Mouse (Mus musculus) ES-Bruce4 (cell line): ENCODE data around the gene Nos1ap.

Experiments used
- CTCF ChIP-seq: IDR thresholded peaks from one replicate; pipeline ENCODE4 v1.8.1; 2011; ENCODE audit warnings: low read depth, low read length
- EP300 ChIP-seq: IDR thresholded peaks from 2 replicates; pipeline ENCODE4 v1.6.1; 2011; ENCODE audit warnings: low read depth, low read length; ENCODE audit not compliant: insufficient read depth
- POLR2A ChIP-seq: IDR thresholded peaks from one replicate; pipeline ENCODE4 v1.8.1; 2011; ENCODE audit warnings: low read length; ENCODE audit not compliant: insufficient read depth

DNA sequence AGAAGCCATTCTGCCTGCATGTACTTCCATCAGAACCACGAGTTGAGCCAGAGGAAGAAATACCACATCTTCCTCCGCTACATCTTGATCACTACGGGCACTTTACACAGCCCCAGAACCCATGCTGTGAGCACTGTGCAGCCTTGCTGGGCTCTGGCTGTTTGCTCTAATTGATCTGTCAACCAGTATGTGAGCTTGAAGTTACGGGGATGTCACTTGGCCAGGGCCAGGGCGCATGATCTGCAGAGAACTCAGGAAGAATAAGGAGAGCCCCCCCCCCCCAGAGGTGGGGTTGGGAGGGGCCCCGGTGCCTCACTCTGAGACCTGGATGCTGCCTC is 13.0 kb downstream of the Nos1ap start:
- TF ChIP-seq EP300 (no peak), CTCF (no peak), POLR2A (no peak)
